Mouse (Mus musculus) intestine, embryonic 15.5 days (tissue): ENCODE measurements around the gene Mien1. TPM values are rescaled to one million over a fixed set of nuclear protein-coding genes. Genes with fewer than 3 reads are reported as not detected.

Experiments used
- ATAC-seq: fragments of 200-750 bp; cut with Nextera tagmentation; 2 replicates; pipeline ENCODE4 v1.8.0; 2017; ENCODE audit warnings: moderate TSS enrichment, moderate library complexity
- H3K27ac ChIP-seq: fragments of 300-500 bp; sonication (generic); 2 replicates; pipeline ENCODE4 v1.5.1; 2015; ENCODE audit warnings: mild to moderate bottlenecking, inconsistent platforms
- H3K27me3 ChIP-seq: fragments of 300-500 bp; sonication (generic); replicated peaks from 2 replicates; pipeline ENCODE4 v1.6.1; 2015; ENCODE audit warnings: inconsistent platforms
- H3K36me3 ChIP-seq: fragments of 300-500 bp; sonication (generic); 2 replicates; pipeline ENCODE4 v1.6.1; 2015; ENCODE audit warnings: inconsistent platforms
- H3K4me1 ChIP-seq: fragments of 300-500 bp; sonication (generic); replicated peaks from 2 replicates; pipeline ENCODE4 v1.6.1; 2015; ENCODE audit warnings: inconsistent platforms
- H3K4me2 ChIP-seq: fragments of 300-500 bp; sonication (generic); replicated peaks from 2 replicates; pipeline ENCODE4 v1.6.1; 2015; ENCODE audit warnings: mild to moderate bottlenecking, inconsistent platforms
- H3K4me3 ChIP-seq: fragments of 300-500 bp; sonication (generic); replicated peaks from 2 replicates; pipeline ENCODE4 v1.5.1; 2015; ENCODE audit warnings: inconsistent platforms
- H3K9ac ChIP-seq: fragments of 300-500 bp; sonication (generic); 2 replicates; pipeline ENCODE4 v1.6.1; 2015; ENCODE audit warnings: inconsistent platforms
- H3K9me3 ChIP-seq: fragments of 300-500 bp; sonication (generic); 2 replicates; pipeline ENCODE4 v1.6.1; 2016; ENCODE audit warnings: inconsistent platforms
- WGBS: fragments of 180-500 bp; shearing (Covaris S2); methylation state at CpG from one replicate; pipeline ENCODE4 v1.1.7; 2015; 5-methylcytosine and 5-hydroxymethylcytosine counted together
- polyA plus RNA-seq: library from polyadenylated mRNA; unstranded; fragments of >200 nt; fragmentation: Nextera tagmentation; extraction: Ambion mirVana; gene quantifications from 2 replicates; pipeline ENCODE4 v1.2.1, GENCODE M21; 2015

Gene Mien1
- polyA plus RNA-seq: 202 and 212 TPM in 2 replicates

GRCm38 (mm10) chr11:98438331-98439158, at the start of gene Mien1:
Gene Mien1, minus strand, starts transcription at chr11:98438991.
- H3K4me2 ChIP-seq: peak within 1 kb of the TSS; percentile 92
- H3K4me1 ChIP-seq: peaks cover 7% of the 10 kb centered on the region; the same call in 1 of the 2 replicates
- H3K36me3 ChIP-seq: 0 out of 2 replicates have a peak, but pooled peaks cover 6% of the 10 kb centered on the region
- H3K4me3 ChIP-seq: peak within 1 kb of the TSS; percentile 80
- WGBS: 1% methylated on average over 43 of the region's 43 CpGs
- H3K9ac ChIP-seq: peak within 1 kb of the TSS; percentile 64
- H3K9me3 ChIP-seq: no peaks in the 10 kb centered on the region
- H3K27me3 ChIP-seq: no peaks in the 10 kb centered on the region
- H3K27ac ChIP-seq: peak within 1 kb of the TSS; percentile 84
- ATAC-seq: peak; percentile 95

- WGBS: 71% methylated on average over 4 of the region's 5 CpGs
- no peak overlapping the region for H3K9ac ChIP-seq
These were observed 48.8 kb upstream of the Mien1 start for GRCm38 (mm10) chr11:98487526-98488040.

GRCm38 (mm10) chr11:98485749-98486148, 47.0 kb upstream of the Mien1 start:
- no peak overlapping the region for H3K4me2 ChIP-seq
- no peaks in the 10 kb centered on the region for H3K9me3 ChIP-seq
- H3K27me3 ChIP-seq: no peaks in the 10 kb centered on the region
- no peaks in the 10 kb centered on the region for H3K36me3 ChIP-seq
- H3K9ac ChIP-seq: no peak overlapping the region
- no peak overlapping the region for H3K27ac ChIP-seq
- no peak overlapping the region for H3K4me3 ChIP-seq
- no peak for ATAC-seq
- WGBS: 93% methylated on average over 2 of the region's 2 CpGs
- no peaks in the 10 kb centered on the region for H3K4me1 ChIP-seq

More at GRCm38 (mm10) chr11:98487526-98488040, 48.8 kb upstream of the Mien1 start:
- Histone ChIP-seq H3K4me1 (no peaks in the 10 kb centered on the region), H3K36me3 (no peaks in the 10 kb centered on the region), H3K27ac (no peak overlapping the region), H3K9me3 (no peaks in the 10 kb centered on the region), H3K27me3 (no peaks in the 10 kb centered on the region), H3K4me2 (no peak overlapping the region), H3K4me3 (no peak overlapping the region)
- no peak for ATAC-seq

- H3K9ac ChIP-seq: no peak overlapping the region
- H3K36me3 ChIP-seq: no peaks in the 10 kb centered on the region
- 75% methylated on average over 10 of the region's 10 CpGs for WGBS
- H3K4me3 ChIP-seq: no peak overlapping the region
- H3K9me3 ChIP-seq: no peaks in the 10 kb centered on the region
- no peaks in the 10 kb centered on the region for H3K27me3 ChIP-seq
- ATAC-seq: no peak
- no peak overlapping the region for H3K27ac ChIP-seq
- H3K4me2 ChIP-seq: no peak overlapping the region
- H3K4me1 ChIP-seq: no peaks in the 10 kb centered on the region
These were observed 43.3 kb upstream of the Mien1 start for GRCm38 (mm10) chr11:98482067-98482466.

GRCm38 (mm10) chr11:98481231-98481630, 42.4 kb upstream of the Mien1 start:
- no peaks in the 10 kb centered on the region for H3K9me3 ChIP-seq
- 68% methylated on average over 6 of the region's 6 CpGs for WGBS
- ATAC-seq: no peak
- no peak overlapping the region for H3K4me2 ChIP-seq
- no peaks in the 10 kb centered on the region for H3K4me1 ChIP-seq
- no peak overlapping the region for H3K9ac ChIP-seq
- no peak overlapping the region for H3K4me3 ChIP-seq
- no peak overlapping the region for H3K27ac ChIP-seq
- H3K36me3 ChIP-seq: no peaks in the 10 kb centered on the region
- H3K27me3 ChIP-seq: no peaks in the 10 kb centered on the region

- Histone ChIP-seq H3K9me3 (no peaks in the 10 kb centered on the region), H3K4me3 (no peak overlapping the region), H3K4me2 (no peak overlapping the region), H3K9ac (no peak overlapping the region), H3K4me1 (no peaks in the 10 kb centered on the region), H3K27ac (no peak overlapping the region), H3K36me3 (no peaks in the 10 kb centered on the region), H3K27me3 (no peaks in the 10 kb centered on the region)
- WGBS: 86% methylated on average over 12 of the region's 12 CpGs
- no peak for ATAC-seq
These were observed 41.2 kb upstream of the Mien1 start for GRCm38 (mm10) chr11:98479940-98480497.

- Histone ChIP-seq H3K9me3 (no peaks in the 10 kb centered on the region), H3K36me3 (no peaks in the 10 kb centered on the region), H3K27ac (no peak overlapping the region), H3K4me3 (no peak overlapping the region), H3K9ac (no peak overlapping the region), H3K27me3 (no peaks in the 10 kb centered on the region), H3K4me1 (no peaks in the 10 kb centered on the region), H3K4me2 (no peak overlapping the region)
- ATAC-seq: no peak
- WGBS: 74% methylated on average over 13 of the region's 13 CpGs
These were observed 40.5 kb upstream of the Mien1 start for GRCm38 (mm10) chr11:98479026-98479939.

- no peaks in the 10 kb centered on the region; the same call in 1 of the 2 replicates for H3K4me1 ChIP-seq
- WGBS: 60% methylated on average over 14 of the region's 14 CpGs
These were observed 38.4 kb upstream of the Mien1 start for GRCm38 (mm10) chr11:98477011-98477701.

GRCm38 (mm10) chr11:98476434-98476807, 37.6 kb upstream of the Mien1 start:
- Histone ChIP-seq H3K4me1 (no peaks in the 10 kb centered on the region; the same call in 1 of the 2 replicates), H3K4me2 (no peak overlapping the region), H3K9me3 (no peaks in the 10 kb centered on the region), H3K27me3 (no peaks in the 10 kb centered on the region), H3K9ac (no peak overlapping the region), H3K27ac (no peak overlapping the region), H3K36me3 (no peaks in the 10 kb centered on the region), H3K4me3 (no peak overlapping the region)
- 57% methylated on average over 4 of the region's 4 CpGs for WGBS
- no peak for ATAC-seq

More at GRCm38 (mm10) chr11:98477011-98477701, 38.4 kb upstream of the Mien1 start:
- H3K36me3 ChIP-seq: no peaks in the 10 kb centered on the region
- no peak overlapping the region for H3K27ac ChIP-seq
- no peak overlapping the region for H3K9ac ChIP-seq
- no peaks in the 10 kb centered on the region for H3K27me3 ChIP-seq
- no peak for ATAC-seq
- no peak overlapping the region for H3K4me2 ChIP-seq
- H3K4me3 ChIP-seq: no peak overlapping the region
- no peaks in the 10 kb centered on the region for H3K9me3 ChIP-seq

- no peaks in the 10 kb centered on the region for H3K36me3 ChIP-seq
- H3K27ac ChIP-seq: no peak overlapping the region
- H3K4me3 ChIP-seq: no peak overlapping the region
- 88% methylated on average over 9 of the region's 9 CpGs for WGBS
- no peaks in the 10 kb centered on the region for H3K27me3 ChIP-seq
- no peak for ATAC-seq
- H3K9ac ChIP-seq: no peak overlapping the region
- no peaks in the 10 kb centered on the region; the same call in 1 of the 2 replicates for H3K4me1 ChIP-seq
- no peak overlapping the region for H3K4me2 ChIP-seq
- no peaks in the 10 kb centered on the region for H3K9me3 ChIP-seq
These were observed 37.0 kb upstream of the Mien1 start for GRCm38 (mm10) chr11:98475630-98476433.

- 86% methylated on average over 11 of the region's 11 CpGs for WGBS
- H3K27me3 ChIP-seq: no peaks in the 10 kb centered on the region
- H3K4me1 ChIP-seq: no peaks in the 10 kb centered on the region; the same call in 1 of the 2 replicates
- no peaks in the 10 kb centered on the region for H3K36me3 ChIP-seq
- H3K9me3 ChIP-seq: no peaks in the 10 kb centered on the region
- H3K27ac ChIP-seq: no peak overlapping the region
- ATAC-seq: no peak
- H3K9ac ChIP-seq: no peak overlapping the region
- no peak overlapping the region for H3K4me2 ChIP-seq
- no peak overlapping the region for H3K4me3 ChIP-seq
These were observed 36.2 kb upstream of the Mien1 start for GRCm38 (mm10) chr11:98474967-98475366.
